Mouse (Mus musculus) testis, adult 2 months (tissue): Measurements from ENCODE around the gene Gm3327.
"Not testable (repeated sequence)": the region's sequence is repeated elsewhere in the genome, so short reads cannot be mapped to it uniquely, and the experiment has no call there.

Source experiments
- CTCF ChIP-seq: fragments of 200-500 bp; IDR thresholded peaks from 2 replicates; pipeline ENCODE4 v1.5.1; 2012; ENCODE audit warnings: low read depth, mild to moderate bottlenecking, inconsistent platforms, low read length, moderate library complexity; ENCODE audit not compliant: control insufficient read depth, insufficient read depth, insufficient replicate concordance
- POLR2A ChIP-seq: fragments of 200-500 bp; IDR thresholded peaks from 2 replicates; pipeline ENCODE4 v1.6.1; 2012; ENCODE audit warnings: low read depth, mild to moderate bottlenecking, inconsistent platforms, low read length, moderate library complexity; ENCODE audit not compliant: control insufficient read depth

GRCm38 (mm10) chr14:44102354-44102753, 21.3 kb upstream of the Gm3327 start, which contains the start of gene Ear2:
- not testable (repeated sequence) for TF ChIP-seq POLR2A, CTCF
